Mouse (Mus musculus) cerebellum, adult 11-12 months (tissue): ENCODE data around the gene Rpl19.
A peak's percentile ranks its signal among the peaks of the same experiment; 100 is the strongest.

Experiments
- DNase-seq: peaks from one replicate; pipeline ENCODE4 v3.0.0; 2022

The Rpl19 gene

GRCm38 (mm10) chr11:97999748-98000147, 26.8 kb upstream of the Rpl19 start:
- no peak for DNase-seq

- DNase-seq = no peak
Measured at GRCm38 (mm10) chr11:98000378-98001140, 26.0 kb upstream of the Rpl19 start.

- no peak for DNase-seq
Measured at GRCm38 (mm10) chr11:98001351-98001824, 25.1 kb upstream of the Rpl19 start.

DNA sequence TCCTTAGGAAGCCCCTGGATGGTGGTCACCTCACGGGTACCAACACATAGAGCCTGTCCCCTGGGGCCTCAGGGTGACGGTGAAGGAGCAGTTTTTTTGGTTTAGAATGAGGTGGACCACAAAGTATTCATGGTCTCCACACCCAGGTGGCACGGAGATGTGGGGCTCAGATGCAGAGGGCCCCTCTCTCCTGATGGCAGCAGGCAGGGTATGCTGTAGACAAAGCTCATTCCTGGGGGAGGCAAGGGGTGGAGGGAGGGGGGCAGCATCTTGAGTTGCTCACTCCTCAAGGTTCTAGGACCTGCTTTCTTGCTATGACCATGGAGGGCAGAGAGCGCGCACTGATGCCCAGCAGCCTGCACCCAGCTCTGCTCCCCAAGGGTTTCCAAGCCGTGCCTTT, 24.5 kb upstream of the Rpl19 start:
- no peak for DNase-seq

DNA sequence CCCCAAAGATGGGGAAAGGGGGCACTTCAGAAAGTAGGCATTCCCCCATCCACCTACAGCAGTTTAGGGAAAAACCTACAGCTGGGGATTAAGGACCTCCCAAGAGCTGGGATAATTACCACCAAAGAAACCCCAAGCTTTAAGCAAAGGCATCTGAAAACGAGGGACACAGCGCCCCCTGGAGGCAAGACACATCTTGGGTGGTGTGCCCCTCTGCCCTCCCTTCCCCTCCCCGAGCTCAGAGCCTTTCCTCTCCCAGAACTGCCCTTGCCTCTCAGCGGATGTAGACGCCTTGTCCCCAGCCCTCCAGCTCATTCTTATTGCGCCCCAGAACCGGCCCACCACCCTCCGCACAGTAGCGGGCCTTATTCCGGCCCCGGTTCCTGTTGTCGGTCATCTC, 23.9 kb upstream of the Rpl19 start:
- DNase-seq = no peak

DNA sequence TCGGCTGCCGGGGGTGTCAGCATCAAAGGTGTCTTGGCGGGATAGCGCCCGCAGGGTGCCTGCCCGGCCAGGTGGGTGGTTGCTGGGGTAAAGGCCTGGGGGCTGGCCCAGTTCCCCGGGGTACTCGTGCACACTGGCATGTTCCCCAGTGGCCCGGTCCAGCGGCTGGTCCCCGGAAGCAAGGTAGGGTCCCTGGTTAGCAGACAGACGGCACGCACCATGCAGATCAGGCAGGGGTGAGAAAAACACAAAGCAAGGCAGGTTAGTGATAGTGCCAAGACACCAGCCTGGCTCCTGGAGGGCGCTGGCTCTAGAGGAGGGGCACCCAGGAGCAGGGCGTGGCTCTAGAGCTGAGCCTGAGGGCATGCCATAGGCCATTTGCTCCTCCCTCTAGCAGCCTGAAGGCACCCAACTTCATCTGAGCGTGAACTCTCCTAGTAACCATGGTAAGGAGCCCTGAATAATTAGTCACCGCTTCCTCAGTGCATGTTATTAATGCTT, 23.3 kb upstream of the Rpl19 start:
- DNase-seq = no peak

DNA sequence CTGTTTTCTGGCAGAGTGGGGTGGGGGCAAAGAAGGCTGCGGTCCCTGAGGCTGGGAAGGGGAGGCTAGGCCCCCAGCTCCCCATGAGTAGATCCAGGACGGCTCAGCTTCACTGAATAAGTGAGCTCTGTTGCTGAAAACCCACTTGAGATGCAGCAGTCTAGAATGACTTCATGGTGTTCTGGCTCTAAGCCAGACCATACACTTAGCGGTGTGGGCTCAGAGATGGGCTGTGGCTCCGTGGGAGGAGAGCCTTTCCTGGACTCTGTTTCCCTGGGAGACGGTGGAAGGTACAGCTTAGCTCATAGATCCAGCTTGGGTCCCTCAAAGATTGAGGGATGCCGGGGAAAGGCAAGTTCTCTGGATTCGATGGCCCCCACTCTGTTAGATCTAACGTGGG, 22.3 kb upstream of the Rpl19 start:
- no peak for DNase-seq

DNA sequence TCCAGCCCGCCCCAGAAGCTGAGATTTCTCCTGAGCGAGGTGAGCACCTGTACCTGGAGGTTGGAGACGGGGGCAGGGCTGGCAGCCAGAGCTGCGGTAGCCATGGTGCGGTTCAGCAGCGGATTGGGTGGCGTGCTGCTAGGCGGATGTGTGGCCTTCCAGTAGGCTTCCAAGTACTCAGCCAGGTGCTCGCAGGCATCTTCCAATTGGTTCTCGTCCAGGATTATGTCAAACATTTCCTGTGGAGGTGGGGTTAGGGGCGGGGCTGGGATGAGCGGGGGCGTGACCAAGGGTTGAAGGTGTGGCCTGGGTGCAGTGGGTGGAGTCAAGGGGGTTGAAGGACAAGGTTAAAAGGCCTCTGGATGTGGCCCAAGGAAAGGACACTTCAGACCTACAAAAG, 21.4 kb upstream of the Rpl19 start:
- no peak for DNase-seq

DNA sequence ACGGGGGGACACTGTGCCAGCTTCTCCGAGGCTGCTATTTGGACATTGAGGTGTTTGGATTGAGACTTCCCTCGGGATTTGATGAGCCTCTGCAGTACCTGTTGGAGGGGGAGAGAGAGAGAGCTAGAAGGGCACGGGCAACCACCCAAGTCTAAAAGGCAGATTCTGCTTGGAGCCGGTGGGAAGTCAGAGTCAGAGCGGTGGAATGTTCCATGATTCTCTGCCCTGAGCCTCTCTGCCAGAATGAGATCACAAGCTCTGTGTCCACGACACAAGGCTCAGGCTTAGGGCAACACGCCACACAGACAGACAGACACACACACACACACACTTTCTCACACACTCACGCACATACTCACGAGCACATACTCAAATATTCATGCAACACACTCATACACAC, 20.8 kb upstream of the Rpl19 start:
- DNase-seq = no peak

DNA sequence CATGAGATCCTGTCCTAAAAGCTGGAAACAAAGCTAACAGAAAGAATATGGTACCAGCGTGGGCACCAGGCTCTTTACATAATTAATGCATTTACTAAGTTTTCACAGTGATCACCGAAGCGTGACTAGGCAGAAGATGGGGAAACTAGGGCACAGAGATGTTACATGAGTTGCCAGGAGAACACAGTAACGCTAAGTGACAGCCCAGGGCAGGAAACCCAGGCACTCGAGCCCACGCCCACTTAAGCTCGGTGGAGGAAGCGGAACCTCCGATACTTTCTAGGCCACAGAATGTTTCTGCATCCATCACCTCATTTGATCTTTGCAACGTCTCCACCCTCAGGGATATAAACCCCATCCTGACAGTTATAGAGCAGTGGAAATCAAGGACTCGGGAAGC, 18.4 kb upstream of the Rpl19 start:
- DNase-seq = no peak

- DNase-seq = no peak
Measured at GRCm38 (mm10) chr11:98011716-98012115, 14.8 kb upstream of the Rpl19 start.

DNA sequence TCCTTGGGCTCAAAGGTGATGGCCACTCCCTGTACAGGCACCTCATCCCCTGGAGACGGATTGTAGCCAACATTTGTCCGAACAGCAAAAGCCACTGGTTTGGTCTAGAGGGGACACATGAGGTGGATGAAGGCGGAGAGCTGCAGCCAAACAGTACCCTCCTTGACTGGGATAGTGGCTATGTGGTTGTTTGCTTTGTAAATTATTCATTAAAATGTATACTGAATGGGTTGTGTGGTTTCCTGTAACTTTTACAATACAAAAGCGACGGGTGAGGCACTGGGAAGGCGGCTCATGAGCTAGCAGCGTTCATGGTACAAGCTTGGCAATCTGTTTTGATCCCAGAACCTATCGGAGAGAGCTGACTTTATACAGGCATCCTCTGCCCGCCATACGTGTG, 13.7 kb upstream of the Rpl19 start:
- DNase-seq = no peak

DNA sequence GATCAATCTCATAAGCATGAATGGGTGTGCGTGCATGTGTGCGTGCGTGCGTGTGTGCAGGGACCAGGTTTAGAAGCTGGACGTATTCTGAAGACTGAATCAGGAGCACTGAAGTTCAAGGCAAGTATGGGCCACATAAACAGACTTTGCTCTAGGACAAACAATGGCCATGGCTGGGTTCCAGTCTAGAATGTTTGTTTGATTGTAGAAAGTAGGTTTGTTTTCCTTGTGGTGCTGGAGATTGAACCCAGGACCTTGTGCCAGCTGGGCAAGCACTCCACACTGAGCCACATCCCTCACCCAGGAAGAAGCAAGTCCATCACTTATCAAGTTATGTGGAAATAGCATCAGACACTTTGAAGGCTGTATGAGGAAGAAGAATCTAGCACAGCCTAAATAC, 10.3 kb upstream of the Rpl19 start:
- no peak for DNase-seq

DNA sequence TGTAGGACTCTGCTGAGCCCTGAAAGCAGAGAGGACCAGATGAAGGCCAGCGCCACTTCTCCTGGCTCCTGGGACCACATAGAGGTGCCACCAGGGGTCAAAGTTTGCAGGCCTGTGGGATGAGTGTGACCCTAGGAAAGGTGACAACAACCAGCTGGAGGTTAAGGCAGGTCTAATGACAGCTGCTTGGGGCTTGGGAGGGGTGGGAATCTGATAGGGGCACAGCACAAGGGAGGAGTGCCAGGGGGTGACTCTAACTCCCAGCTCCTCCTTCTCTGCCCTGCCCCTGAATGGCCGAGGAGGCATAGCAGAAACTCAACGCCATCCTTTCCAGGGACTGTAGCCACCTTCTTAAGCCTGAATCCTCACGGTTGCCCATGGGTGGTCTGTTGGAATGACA, 9.7 kb upstream of the Rpl19 start:
- no peak for DNase-seq

GRCm38 (mm10) chr11:98018222-98018621, 8.3 kb upstream of the Rpl19 start:
- DNase-seq = no peak

- no peak for DNase-seq
Measured at GRCm38 (mm10) chr11:98018858-98019641, 7.5 kb upstream of the Rpl19 start.

- no peak for DNase-seq
Measured at GRCm38 (mm10) chr11:98019883-98020610, 6.5 kb upstream of the Rpl19 start.

DNA sequence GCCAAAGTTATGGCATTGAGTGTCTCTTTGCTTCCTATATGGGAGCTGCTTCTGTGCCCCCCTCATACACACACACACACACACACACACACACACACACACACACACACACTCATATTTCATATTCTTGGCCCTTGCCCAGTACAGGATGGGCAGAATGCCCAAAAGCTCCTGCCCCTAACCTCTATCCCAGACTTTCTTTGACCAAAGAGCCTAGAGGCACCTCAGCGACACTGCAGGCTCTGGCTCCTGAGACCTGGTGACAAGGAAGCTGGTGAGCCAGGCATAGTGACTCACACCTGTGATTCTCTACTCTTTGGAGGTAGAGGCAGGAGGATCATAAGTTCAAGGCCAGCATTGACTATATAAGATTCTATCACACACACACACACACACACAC, 5.8 kb upstream of the Rpl19 start:
- no peak for DNase-seq

DNA sequence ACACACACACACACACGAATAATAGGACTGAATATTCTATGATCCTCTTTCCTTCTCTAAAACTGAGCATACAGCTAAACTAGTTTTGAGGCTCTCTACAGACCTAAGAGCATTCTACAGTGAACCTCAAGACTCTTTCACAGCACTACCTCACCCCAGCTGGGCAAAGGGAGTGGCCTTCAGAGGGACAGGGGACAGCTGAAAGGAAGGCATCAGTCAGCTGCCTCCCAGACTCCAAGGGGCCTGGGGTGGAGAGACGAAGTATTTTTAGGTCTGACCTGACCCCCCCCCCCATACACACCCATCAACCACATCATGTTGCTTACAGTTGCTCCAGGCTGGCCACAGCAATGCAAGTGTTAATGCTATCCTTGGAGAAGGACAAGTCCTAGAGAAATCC, 5.4 kb upstream of the Rpl19 start:
- DNase-seq = no peak

DNA sequence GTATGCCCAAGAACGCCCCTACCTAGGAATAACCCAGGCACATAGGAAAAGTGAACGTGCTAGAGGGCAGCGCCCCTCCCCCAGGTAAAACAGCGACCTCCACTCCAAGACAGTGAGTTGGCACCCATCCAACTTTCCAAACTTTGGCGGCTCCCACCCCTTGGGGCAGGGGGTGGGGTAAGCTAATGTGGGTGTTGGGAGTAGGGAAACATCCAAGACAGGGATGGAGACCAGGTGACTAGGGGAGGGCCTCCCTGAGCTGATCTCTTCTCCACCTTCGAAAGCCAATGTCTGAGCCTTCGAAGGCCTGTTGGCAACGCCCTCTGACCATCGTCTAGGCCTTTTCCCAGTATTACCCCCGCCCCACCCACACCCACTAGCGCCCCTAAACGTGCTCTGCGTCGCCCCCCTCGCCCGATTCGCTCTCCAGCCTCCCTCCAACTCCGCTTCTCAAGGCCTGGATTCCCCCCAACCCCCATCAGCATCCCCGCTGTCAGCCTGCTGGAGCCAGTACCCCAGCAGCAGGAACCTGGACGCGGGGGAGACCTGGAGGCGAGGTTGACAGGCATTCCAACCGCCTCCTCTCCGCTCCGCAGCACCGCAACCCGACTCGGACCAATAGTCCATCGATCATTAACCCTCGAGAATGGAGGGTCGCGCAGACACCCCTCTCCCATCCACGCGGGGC, 4.8 kb upstream of the Rpl19 start:
- peak; percentile 69 for DNase-seq

DNA sequence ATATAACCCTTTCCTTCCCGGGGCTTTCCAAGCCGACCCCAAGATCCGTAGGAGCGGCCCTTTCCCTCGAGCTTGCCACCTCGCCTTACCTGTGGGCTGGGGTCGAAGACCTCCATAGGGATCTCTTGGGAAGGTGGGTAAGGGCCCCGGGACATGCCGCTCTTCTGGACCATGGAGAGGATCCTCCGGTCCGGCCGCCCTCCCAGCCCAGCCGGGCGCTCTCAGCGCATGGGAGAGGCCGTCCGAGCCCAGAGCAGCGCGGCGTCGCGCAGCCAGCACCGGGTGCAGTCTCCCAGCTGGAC, 4.3 kb upstream of the Rpl19 start:
- DNase-seq = no peak

DNA sequence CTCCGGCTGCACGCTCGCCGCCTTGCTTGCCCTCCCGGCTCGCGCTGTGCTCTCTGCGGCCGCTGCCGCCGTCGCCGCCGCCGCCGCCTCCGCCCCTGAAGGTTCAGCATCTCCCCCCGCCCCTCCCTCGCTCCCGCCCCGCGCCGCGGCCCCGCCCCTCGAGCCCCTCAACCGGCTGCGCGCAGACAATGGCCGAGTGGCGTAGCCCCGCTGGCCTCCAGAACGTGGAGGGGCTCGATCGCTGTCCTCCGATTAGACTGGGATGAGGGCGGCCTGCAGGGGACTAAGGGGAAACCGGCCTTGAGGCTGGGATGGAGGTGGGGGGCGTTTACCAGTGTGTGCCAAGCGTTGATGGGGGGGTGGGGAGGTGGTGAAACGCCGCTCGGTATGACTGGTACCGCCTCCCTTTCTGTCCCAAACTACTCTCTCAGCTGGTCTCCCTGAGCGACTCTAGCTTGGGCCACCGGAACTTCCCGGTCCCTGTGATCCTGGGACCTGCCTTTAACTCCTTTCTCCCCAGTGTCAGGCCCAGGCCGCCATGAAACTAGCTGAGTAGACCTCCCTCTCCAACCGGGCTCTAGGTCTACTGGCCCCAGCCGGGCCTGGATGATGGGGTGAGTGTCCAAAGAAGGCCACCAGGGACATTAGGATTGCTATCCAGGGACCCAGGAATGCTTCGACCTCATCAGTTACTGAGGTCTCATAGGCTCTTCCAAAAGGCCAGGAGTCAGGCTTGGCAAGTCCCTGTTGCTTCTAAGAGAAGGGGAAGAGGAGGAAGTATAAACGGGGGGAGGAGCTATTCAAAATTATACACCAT, 3.7 kb upstream of the Rpl19 start, which contains the start of gene Cacnb1:
Gene Cacnb1, minus strand, starts transcription at position 480 of the 817 bp plus-strand sequence.
- no peak for DNase-seq
